ENCODE assay signal across 9 mouse cellular contexts in the genomic region with DNA sequence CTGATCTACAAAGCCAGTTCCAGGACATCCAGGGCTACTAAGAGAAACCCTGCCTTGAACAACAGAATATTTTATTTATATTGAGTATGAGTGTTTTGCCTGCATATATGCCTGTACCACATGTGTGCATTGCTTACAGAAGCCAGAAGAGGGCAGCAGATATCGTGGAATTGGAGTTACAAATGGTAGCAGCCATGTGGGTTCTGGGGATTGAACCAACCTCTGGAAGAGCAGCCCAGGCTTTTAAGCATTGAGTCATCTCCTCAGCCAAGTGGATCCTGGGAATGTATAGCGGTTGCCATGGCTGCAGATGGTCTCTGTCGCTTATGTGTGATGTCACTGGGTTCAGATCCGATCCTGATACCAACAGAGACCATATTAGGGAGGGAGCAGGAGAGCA. TPM values are rescaled to one million over a fixed set of nuclear protein-coding genes. Genes with fewer than 3 reads are reported as not detected.
DNase-seq lines count a peak whose midpoint lies in the region; ATAC-seq and TF ChIP-seq lines count a peak whose summit lies in the region.
"Had no signal": no experiment of that assay in that cellular context is flagged by ENCODE, and none has a peak within 500 bp of the region (broad histone marks: within the 10 kb centered on the region; RNA-seq: fewer than 3 reads in every experiment).

No protein-coding gene starts in this region.

- H3K27me3 ChIP-seq in neural tube, embryonic 11.5 days (ENCODE audit: control insufficient read depth, insufficient read depth, low read length): no peaks in the 10 kb centered on the region
- H3K27me3 ChIP-seq in neural tube, embryonic 15.5 days (replicated peaks): no peaks in the 10 kb centered on the region
- H3K27me3 ChIP-seq in kidney, embryonic 14.5 days (ENCODE audit: control insufficient read depth, insufficient read depth, low read length): no peaks in the 10 kb centered on the region
- no peaks in the 10 kb centered on the region for H3K27me3 ChIP-seq in lung, postnatal 0 days (replicated peaks; ENCODE audit: insufficient read depth, low read length)

- peak; percentile 28 for DNase-seq in cerebellum, adult 9-10 months
- no peak for DNase-seq in cerebellum, adult 11-12 months
- DNase-seq in neural tube, embryonic 11.5 days (ENCODE audit: low spot score): peak; percentile 46
- DNase-seq in cerebellum, postnatal 36 days: peak; percentile 11 to 35
- DNase-seq in lung, postnatal 0 days (ENCODE audit: low spot score): no peak
- DNase-seq in testis, postnatal 14 days (ENCODE audit: low spot score): peak; percentile 21

- no peak for ATAC-seq in neural tube, embryonic 11.5 days (ENCODE audit: insufficient read depth, low FRiP score, low TSS enrichment)
- ATAC-seq in neural tube, embryonic 15.5 days (ENCODE audit: low FRiP score): no peak; the same call in 1 of the 2 replicates
- 0 out of 2 replicates have a peak, but pooled peaks have one; percentile 6 for ATAC-seq in kidney, embryonic 14.5 days (ENCODE audit: low FRiP score, low TSS enrichment)
- no peak for ATAC-seq in lung, postnatal 0 days

- H3K9ac ChIP-seq in neural tube, embryonic 11.5 days (ENCODE audit: low read length): no peak overlapping the region
- no peak overlapping the region for H3K9ac ChIP-seq in neural tube, embryonic 15.5 days (replicated peaks)
- H3K9ac ChIP-seq in kidney, embryonic 14.5 days (ENCODE audit: low read depth, low read length): no peak overlapping the region
- no peak overlapping the region for H3K9ac ChIP-seq in lung, postnatal 0 days (replicated peaks; ENCODE audit: low read depth)

- 73% methylated on average over 4 of the region's 4 CpGs for WGBS in neural tube, embryonic 11.5 days
- WGBS in neural tube, embryonic 15.5 days: 72% methylated on average over 4 of the region's 4 CpGs
- 77% methylated on average over 4 of the region's 4 CpGs for WGBS in kidney, embryonic 14.5 days
- WGBS in lung, postnatal 0 days: 72% methylated on average over 4 of the region's 4 CpGs

- no peak overlapping the region for H3K4me3 ChIP-seq in neural tube, embryonic 11.5 days (ENCODE audit: low read depth, low read length)
- no peak overlapping the region for H3K4me3 ChIP-seq in neural tube, embryonic 15.5 days (replicated peaks)
- H3K4me3 ChIP-seq in kidney, embryonic 14.5 days (ENCODE audit: low read length): no peak overlapping the region
- H3K4me3 ChIP-seq in lung, postnatal 0 days (ENCODE audit: low read depth, low read length): no peak overlapping the region

- no peak overlapping the region for H3K4me2 ChIP-seq in neural tube, embryonic 11.5 days (ENCODE audit: low read depth)
- H3K4me2 ChIP-seq in neural tube, embryonic 15.5 days: no peak overlapping the region
- no peak overlapping the region for H3K4me2 ChIP-seq in kidney, embryonic 14.5 days (replicated peaks; ENCODE audit: low read depth, low read length)
- no peak overlapping the region for H3K4me2 ChIP-seq in lung, postnatal 0 days (replicated peaks; ENCODE audit: low read depth, low read length)

- no peaks in the 10 kb centered on the region for H3K4me1 ChIP-seq in neural tube, embryonic 11.5 days (ENCODE audit: control insufficient read depth, insufficient read depth, low read length)
- no peaks in the 10 kb centered on the region for H3K4me1 ChIP-seq in neural tube, embryonic 15.5 days
- no peaks in the 10 kb centered on the region for H3K4me1 ChIP-seq in kidney, embryonic 14.5 days (ENCODE audit: control insufficient read depth, insufficient read depth, low read length)
- H3K4me1 ChIP-seq in lung, postnatal 0 days (ENCODE audit: insufficient read depth, low read depth, low read length): no peaks in the 10 kb centered on the region

- TF ChIP-seq CTCF in lung, postnatal 0 days (IDR thresholded peaks at IDR 0.05): peak; percentile 62

- no peak overlapping the region for H3K27ac ChIP-seq in neural tube, embryonic 11.5 days (ENCODE audit: low read depth, low read length)
- H3K27ac ChIP-seq in neural tube, embryonic 15.5 days (replicated peaks): no peak overlapping the region
- H3K27ac ChIP-seq in kidney, embryonic 14.5 days (ENCODE audit: low read depth, low read length): no peak overlapping the region
- H3K27ac ChIP-seq in lung, postnatal 0 days (ENCODE audit: low read length): no peak overlapping the region
- H3K27ac ChIP-seq: macrophage had no signal

- H3K36me3 ChIP-seq in neural tube, embryonic 11.5 days (ENCODE audit: control insufficient read depth, insufficient read depth, low read length): no peaks in the 10 kb centered on the region
- H3K36me3 ChIP-seq in neural tube, embryonic 15.5 days: no peaks in the 10 kb centered on the region
- no peaks in the 10 kb centered on the region for H3K36me3 ChIP-seq in kidney, embryonic 14.5 days (ENCODE audit: control insufficient read depth, insufficient read depth, low read length)
- H3K36me3 ChIP-seq in lung, postnatal 0 days (ENCODE audit: insufficient read depth, low read length): no peaks in the 10 kb centered on the region

- TF ChIP-seq EP300 in lung, postnatal 0 days (IDR thresholded peaks at IDR 0.05): no peak

- no peaks in the 10 kb centered on the region for H3K9me3 ChIP-seq in neural tube, embryonic 11.5 days (ENCODE audit: control insufficient read depth, low read length)
- H3K9me3 ChIP-seq in neural tube, embryonic 15.5 days (replicated peaks): no peaks in the 10 kb centered on the region
- no peaks in the 10 kb centered on the region for H3K9me3 ChIP-seq in kidney, embryonic 14.5 days (ENCODE audit: control insufficient read depth, low read length)
- H3K9me3 ChIP-seq in lung, postnatal 0 days (ENCODE audit: low read length): no peaks in the 10 kb centered on the region

RNA-seq across cellular contexts. Expression of a gene that starts 3.3 kb away (rescaled TPM):
- not detected in 2 replicates for polyA plus RNA-seq in neural tube, embryonic 11.5 days (2014; fragmentation: Nextera tagmentation; extraction: Ambion mirVana)
- polyA plus RNA-seq in neural tube, embryonic 15.5 days (2015; fragmentation: Nextera tagmentation; extraction: Ambion mirVana): not detected in 2 replicates
- polyA plus RNA-seq in kidney, embryonic 14.5 days (2014; fragmentation: Nextera tagmentation; extraction: Ambion mirVana): not detected in 2 replicates
- polyA plus RNA-seq in lung, postnatal 0 days (2015; fragmentation: Nextera tagmentation; extraction: Ambion mirVana): not detected in 2 replicates
- polyA plus RNA-seq: macrophage had no signal

RNA-seq across cellular contexts. Expression of a gene that starts 13.0 kb away (rescaled TPM):
- 8.2 and 8.4 TPM in 2 replicates for polyA plus RNA-seq in neural tube, embryonic 11.5 days (2014; fragmentation: Nextera tagmentation; extraction: Ambion mirVana)
- 7.6 and 9.8 TPM in 2 replicates for polyA plus RNA-seq in neural tube, embryonic 15.5 days (2015; fragmentation: Nextera tagmentation; extraction: Ambion mirVana)
- 20.5 and 23.0 TPM in 2 replicates for polyA plus RNA-seq in kidney, embryonic 14.5 days (2014; fragmentation: Nextera tagmentation; extraction: Ambion mirVana)
- 24.3 and 26.2 TPM in 2 replicates for polyA plus RNA-seq in lung, postnatal 0 days (2015; fragmentation: Nextera tagmentation; extraction: Ambion mirVana)

RNA-seq across cellular contexts. Expression of a gene that starts 25.2 kb away (rescaled TPM):
- polyA plus RNA-seq in neural tube, embryonic 11.5 days (2014; fragmentation: Nextera tagmentation; extraction: Ambion mirVana): 14.6 and 16.3 TPM in 2 replicates
- 12.0 and 13.5 TPM in 2 replicates for polyA plus RNA-seq in neural tube, embryonic 15.5 days (2015; fragmentation: Nextera tagmentation; extraction: Ambion mirVana)
- polyA plus RNA-seq in kidney, embryonic 14.5 days (2014; fragmentation: Nextera tagmentation; extraction: Ambion mirVana): 11.8 and 18.1 TPM in 2 replicates
- polyA plus RNA-seq in lung, postnatal 0 days (2015; fragmentation: Nextera tagmentation; extraction: Ambion mirVana): 3.6 and 4.3 TPM in 2 replicates

Comparison
In these comparisons a context has a peak if more than half of its experiments do, and no peak if none do; other contexts are left out.
1. DNase-seq: peak in cerebellum, adult 9-10 months (single experiment), neural tube, embryonic 11.5 days (single experiment), cerebellum, postnatal 36 days (2 of 2) and testis, postnatal 14 days (single experiment); none in cerebellum, adult 11-12 months (single experiment) and lung, postnatal 0 days (single experiment).